Mouse (Mus musculus) G1E (cell line): Measurements from ENCODE around the gene 1700003E16Rik.

Experiments used
- CTCF ChIP-seq: IDR thresholded peaks from 2 replicates; pipeline ENCODE4 v1.5.1; 2012; ENCODE audit warnings: low read depth, low read length, inconsistent platforms, mixed read lengths
- GATA1 ChIP-seq: IDR thresholded peaks from 2 replicates; pipeline ENCODE4 v1.6.1; 2012; ENCODE audit warnings: borderline replicate concordance, low read length, inconsistent platforms, mixed read lengths
- GATA2 ChIP-seq: IDR thresholded peaks from 2 replicates; pipeline ENCODE4 v1.6.1; 2012; ENCODE audit warnings: low read depth, low read length, inconsistent platforms, borderline replicate concordance
- POLR2AphosphoS5 ChIP-seq: IDR thresholded peaks from 2 replicates; pipeline ENCODE4 v1.6.1; 2012; ENCODE audit warnings: low read depth, low read length, inconsistent platforms; ENCODE audit not compliant: insufficient replicate concordance
- TAL1 ChIP-seq: conservative IDR thresholded peaks from 2 replicates; pipeline ENCODE4 v1.6.1; 2012; ENCODE audit warnings: low read depth, low read length, inconsistent platforms, mixed read lengths

- TF ChIP-seq CTCF = no peak
- no peak for TF ChIP-seq POLR2AphosphoS5
- no peak for TF ChIP-seq GATA1
- no peak for TF ChIP-seq GATA2
- TF ChIP-seq TAL1 = no peak
These were observed 30.0 kb downstream of the 1700003E16Rik start for GRCm38 (mm10) chr6:83185895-83186861.
